Comparison of ENCODE assay signal across 8 mouse cellular contexts in the genomic region with DNA sequence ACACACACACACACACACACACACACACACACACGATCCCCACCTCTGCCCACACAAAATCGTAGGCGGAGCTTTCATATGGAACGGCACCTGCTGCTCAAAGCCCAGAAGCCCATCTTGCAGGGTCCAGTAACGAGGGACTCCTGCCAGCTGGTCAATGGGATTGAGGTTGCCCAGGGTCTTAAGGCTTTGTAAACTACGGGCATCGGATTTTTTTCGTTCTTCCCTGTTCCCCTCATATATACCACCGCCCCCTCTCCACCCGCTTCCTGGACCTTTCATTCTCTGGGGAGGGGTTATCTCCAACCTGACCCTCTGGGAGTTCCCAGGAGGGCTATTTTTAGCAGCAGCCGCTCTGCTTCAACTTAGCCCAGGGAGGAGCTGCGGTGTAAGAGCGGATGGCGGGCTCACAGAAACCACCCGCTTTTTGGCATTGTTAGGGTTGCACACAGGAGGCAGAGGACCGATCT. TPM values are rescaled to one million over a fixed set of nuclear protein-coding genes. Genes with fewer than 3 reads are reported as not detected.
DNase-seq lines count a peak whose midpoint lies in the region; ATAC-seq and TF ChIP-seq lines count a peak whose summit lies in the region.

No protein-coding gene starts in this region.

- no peaks in the 10 kb centered on the region for H3K27me3 ChIP-seq in hindbrain, postnatal 0 days (ENCODE audit: insufficient read depth, low read length)
- H3K27me3 ChIP-seq in megakaryocyte, embryonic 14.5 days (replicated peaks) = no peaks in the 10 kb centered on the region

- H3K9me3 ChIP-seq in hindbrain, postnatal 0 days (ENCODE audit: low read length) = no peaks in the 10 kb centered on the region
- no peaks in the 10 kb centered on the region for H3K9me3 ChIP-seq in megakaryocyte, embryonic 14.5 days

- peak overlapping the region; percentile 90 for H3K4me2 ChIP-seq in hindbrain, postnatal 0 days (ENCODE audit: low read depth, low read length)

- TF ChIP-seq POLR2A in cortical plate, adult 2 months (IDR thresholded peaks at IDR 0.05; ENCODE audit: extremely low read depth, insufficient read depth, low read length) = no peak

- peaks cover 6% of the 10 kb centered on the region for H3K4me1 ChIP-seq in cortical plate, adult 2 months (ENCODE audit: control insufficient read depth, insufficient read depth, low read length)
- H3K4me1 ChIP-seq in hindbrain, postnatal 0 days (ENCODE audit: insufficient read depth, low read length) = 0 out of 2 replicates have a peak, but pooled peaks cover 4% of the 10 kb centered on the region
- peaks cover 71% of the 10 kb centered on the region for H3K4me1 ChIP-seq in megakaryocyte, embryonic 14.5 days

- TF ChIP-seq CTCF in cortical plate, adult 2 months (IDR thresholded peaks at IDR 0.05; ENCODE audit: extremely low read depth, insufficient read depth, low read length) = no peak
- peak; percentile 34 for TF ChIP-seq CTCF in hindbrain, postnatal 0 days (IDR thresholded peaks at IDR 0.05; ENCODE audit: low read depth)

- H3K4me3 ChIP-seq in cortical plate, adult 2 months (ENCODE audit: insufficient read depth, low read length) = peak overlapping the region; percentile 100
- peak overlapping the region; percentile 80 for H3K4me3 ChIP-seq in hindbrain, postnatal 0 days (ENCODE audit: low read length)
- H3K4me3 ChIP-seq in megakaryocyte, embryonic 14.5 days (replicated peaks) = peak overlapping the region; percentile 100

- under 1% methylated on average over 16 of the region's 16 CpGs for WGBS in hindbrain, postnatal 0 days

- H3K9ac ChIP-seq in hindbrain, postnatal 0 days (replicated peaks; ENCODE audit: low read length) = peak overlapping the region; percentile 74

- H3K36me3 ChIP-seq in hindbrain, postnatal 0 days (ENCODE audit: insufficient read depth, low read length) = no peaks in the 10 kb centered on the region
- H3K36me3 ChIP-seq in megakaryocyte, embryonic 14.5 days (replicated peaks; ENCODE audit: low read length) = peaks cover 13% of the 10 kb centered on the region

- peak; percentile 41 for ATAC-seq in frontal cortex, adult (ENCODE audit: low TSS enrichment)
- peak; percentile 60 for ATAC-seq in hindbrain, postnatal 0 days

- peak overlapping the region; percentile 43; the same call in 1 of the 2 replicates for H3K27ac ChIP-seq in cortical plate, adult 2 months (ENCODE audit: insufficient read depth, low read length)
- peak overlapping the region; percentile 78 for H3K27ac ChIP-seq in hindbrain, postnatal 0 days

- no peak for DNase-seq in frontal cortex, postnatal 25 days (ENCODE audit: low spot score in 2 of 2)
- DNase-seq in 416B (ENCODE audit: low read depth) = peak; percentile 89
- DNase-seq in hindbrain, postnatal 0 days (ENCODE audit: low spot score) = no peak
- peak; percentile 24 for DNase-seq in telencephalon, adult 2 months (ENCODE audit: low read depth, low spot score)
- DNase-seq in urinary bladder, postnatal 36 days (ENCODE audit: low spot score in 2 of 2) = no peak

RNA-seq across cellular contexts. Expression of a gene that starts 0.5 kb away (rescaled TPM):
- 13.1 and 14.0 TPM in 2 replicates for polyA plus RNA-seq in cortical plate, adult 2 months (2012; rRNA removed)
- total RNA-seq in hindbrain, postnatal 0 days (2014; rRNA removed) = 11.0 and 11.6 TPM in 2 replicates
- polyA plus RNA-seq in hindbrain, postnatal 0 days (2015; fragmentation: Nextera tagmentation; extraction: Ambion mirVana) = 10.7 and 11.6 TPM in 2 replicates
- polyA plus RNA-seq in megakaryocyte, embryonic 14.5 days (2012; ENCODE audit: insufficient read depth, low replicate concordance) = 30.7 and 117 TPM in 2 replicates

Comparison
In these comparisons a context has a peak if more than half of its experiments do, and no peak if none do; other contexts are left out.
1. DNase-seq: peak in 416B (single experiment) and telencephalon, adult 2 months (single experiment); none in frontal cortex, postnatal 25 days (0 of 2), hindbrain, postnatal 0 days (single experiment) and urinary bladder, postnatal 36 days (0 of 2).
2. Peak in every context shown above with its lines, with median percentiles within 50 percentile points of each other: H3K4me3 ChIP-seq.